Mouse (Mus musculus) ES-Bruce4 (cell line): ENCODE data around the gene Il21. TPM values are rescaled to one million over a fixed set of nuclear protein-coding genes. Genes with fewer than 3 reads are reported as not detected.

Experiments
- H3K27ac ChIP-seq: 2 replicates; pipeline ENCODE4 v1.5.1; 2012; ENCODE audit warnings: low read length, inconsistent platforms; ENCODE audit not compliant: insufficient read depth
- H3K27me3 ChIP-seq: 2 replicates; pipeline ENCODE4 v1.6.1; 2012; ENCODE audit warnings: mild to moderate bottlenecking, low read length, inconsistent platforms; ENCODE audit not compliant: control insufficient read depth, poor library complexity, insufficient read depth, severe bottlenecking
- H3K36me3 ChIP-seq: 2 replicates; pipeline ENCODE4 v1.6.1; 2012; ENCODE audit warnings: inconsistent platforms, mild to moderate bottlenecking, low read length, moderate library complexity; ENCODE audit not compliant: control insufficient read depth, poor library complexity, insufficient read depth, severe bottlenecking
- H3K4me1 ChIP-seq: one replicate; pipeline ENCODE4 v1.8.1; 2011; ENCODE audit warnings: low read length; ENCODE audit not compliant: control insufficient read depth, insufficient read depth
- H3K4me3 ChIP-seq: 2 replicates; pipeline ENCODE4 v1.5.1; 2011; ENCODE audit warnings: low read depth, mild to moderate bottlenecking, low read length
- H3K9ac ChIP-seq: 2 replicates; pipeline ENCODE4 v1.6.1; 2012; ENCODE audit warnings: low read depth, mild to moderate bottlenecking, inconsistent platforms; ENCODE audit not compliant: poor library complexity, severe bottlenecking
- H3K9me3 ChIP-seq: replicated peaks from 2 replicates; pipeline ENCODE4 v1.6.1; 2012; ENCODE audit warnings: mild to moderate bottlenecking, low read length, inconsistent platforms; ENCODE audit not compliant: control insufficient read depth, poor library complexity, insufficient read depth, severe bottlenecking
- CTCF ChIP-seq: IDR thresholded peaks from one replicate; pipeline ENCODE4 v1.8.1; 2011; ENCODE audit warnings: low read depth, low read length
- EP300 ChIP-seq: IDR thresholded peaks from 2 replicates; pipeline ENCODE4 v1.6.1; 2011; ENCODE audit warnings: low read depth, low read length; ENCODE audit not compliant: insufficient read depth
- POLR2A ChIP-seq: IDR thresholded peaks from one replicate; pipeline ENCODE4 v1.8.1; 2011; ENCODE audit warnings: low read length; ENCODE audit not compliant: insufficient read depth
- polyA plus RNA-seq: library from polyadenylated mRNA; stranded (reverse); fragments of >200 nt; gene quantifications from 2 replicates; pipeline ENCODE4 v1.2.4, GENCODE M21; 2011; ENCODE audit warnings: low read depth; ENCODE audit not compliant: missing spikeins, insufficient read depth, insufficient read length

The Il21 gene
- polyA plus RNA-seq, 1 experiment, result not detected

DNA sequence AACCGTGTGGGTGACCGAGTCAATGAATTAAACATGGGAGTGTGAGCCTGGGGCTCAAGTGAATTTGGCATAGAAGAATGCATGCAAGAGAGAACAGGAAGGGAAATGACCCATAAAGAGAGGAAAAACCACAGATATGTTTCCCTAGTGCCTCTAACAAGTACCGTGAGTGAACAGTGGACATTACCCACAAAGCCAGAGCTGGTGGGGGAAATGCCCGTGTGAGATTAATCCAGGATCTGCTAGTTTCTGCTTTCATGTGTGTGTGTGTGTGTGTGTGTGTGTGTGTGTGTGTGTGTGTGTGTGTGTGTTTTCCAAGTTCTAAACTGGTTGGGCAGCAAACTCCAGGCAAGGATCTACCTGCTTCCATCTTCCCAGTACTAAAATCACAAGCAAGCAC is 37.5 kb upstream of the Il21 start:
- Histone ChIP-seq H3K4me3 (no peak overlapping the region), H3K36me3 (no peaks in the 10 kb centered on the region), H3K9me3 (no peaks in the 10 kb centered on the region), H3K9ac (no peak overlapping the region), H3K4me1 (no peaks in the 10 kb centered on the region), H3K27ac (no peak overlapping the region), H3K27me3 (no peaks in the 10 kb centered on the region)
- no peak for TF ChIP-seq POLR2A
- TF ChIP-seq EP300, result no peak
- no peak for TF ChIP-seq CTCF

DNA sequence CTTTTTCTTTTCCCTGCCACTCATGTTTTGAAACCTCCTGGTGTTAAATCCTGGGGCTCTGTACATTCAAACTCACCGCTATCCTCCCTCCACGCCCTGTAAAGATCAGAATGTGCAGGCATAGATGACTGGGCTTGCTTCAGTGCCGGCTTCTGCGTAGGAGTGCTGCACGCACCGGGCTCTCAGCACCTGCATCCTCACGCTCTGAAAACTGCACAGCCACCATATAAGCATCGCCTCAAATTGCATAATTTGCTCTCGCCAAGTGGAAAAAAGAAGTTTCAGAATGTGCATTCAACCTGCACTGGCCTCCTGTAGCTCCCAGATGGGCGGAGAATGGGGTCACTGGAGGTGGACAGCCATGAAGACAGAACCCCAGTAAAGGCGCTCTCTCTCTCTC is 35.9 kb upstream of the Il21 start:
- no peak overlapping the region for H3K9ac ChIP-seq
- H3K27me3 ChIP-seq, result no peaks in the 10 kb centered on the region
- H3K4me1 ChIP-seq, result no peaks in the 10 kb centered on the region
- H3K9me3 ChIP-seq, result no peaks in the 10 kb centered on the region
- H3K36me3 ChIP-seq, result no peaks in the 10 kb centered on the region
- H3K4me3 ChIP-seq, result no peak overlapping the region
- TF ChIP-seq CTCF (no peak), EP300 (no peak), POLR2A (no peak)
- H3K27ac ChIP-seq, result no peak overlapping the region

DNA sequence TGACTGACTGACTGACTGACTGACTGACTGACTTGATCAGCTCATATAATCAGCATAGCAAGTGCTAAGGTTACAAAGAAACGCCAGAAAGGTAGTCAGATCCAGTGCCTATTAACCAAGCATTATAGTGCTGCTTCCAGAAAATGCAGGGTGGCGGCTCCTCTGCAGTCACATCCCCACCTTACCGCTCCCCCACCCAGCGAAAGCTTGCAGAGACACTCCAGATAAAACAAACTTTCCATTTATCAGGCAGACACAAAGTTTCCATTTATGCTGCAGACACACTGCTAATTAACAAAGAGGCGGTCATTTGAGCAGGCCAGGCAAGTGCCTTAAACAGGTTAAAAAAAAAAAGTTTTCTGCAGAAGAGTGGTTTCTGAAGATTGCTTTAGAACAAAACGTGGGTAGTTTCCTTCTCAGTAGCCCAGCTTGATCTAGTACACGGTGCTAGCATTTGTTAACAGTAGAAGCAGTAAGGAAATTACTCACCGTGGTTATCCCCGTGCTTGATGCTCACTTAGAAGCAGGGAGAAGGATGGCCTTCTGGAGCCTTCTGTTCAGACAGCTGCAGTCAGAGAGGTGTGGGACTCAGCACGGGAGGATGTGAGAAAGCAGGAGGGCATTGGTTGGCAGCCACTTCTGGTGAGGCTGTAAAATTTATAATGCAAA is 27.0 kb upstream of the Il21 start:
- Histone ChIP-seq H3K9ac (no peak overlapping the region), H3K27me3 (no peaks in the 10 kb centered on the region), H3K4me1 (no peaks in the 10 kb centered on the region), H3K4me3 (no peak overlapping the region), H3K36me3 (no peaks in the 10 kb centered on the region), H3K9me3 (no peaks in the 10 kb centered on the region; the same call in 1 of the 2 replicates), H3K27ac (no peak overlapping the region)
- TF ChIP-seq POLR2A (no peak), EP300 (no peak), CTCF (no peak)

DNA sequence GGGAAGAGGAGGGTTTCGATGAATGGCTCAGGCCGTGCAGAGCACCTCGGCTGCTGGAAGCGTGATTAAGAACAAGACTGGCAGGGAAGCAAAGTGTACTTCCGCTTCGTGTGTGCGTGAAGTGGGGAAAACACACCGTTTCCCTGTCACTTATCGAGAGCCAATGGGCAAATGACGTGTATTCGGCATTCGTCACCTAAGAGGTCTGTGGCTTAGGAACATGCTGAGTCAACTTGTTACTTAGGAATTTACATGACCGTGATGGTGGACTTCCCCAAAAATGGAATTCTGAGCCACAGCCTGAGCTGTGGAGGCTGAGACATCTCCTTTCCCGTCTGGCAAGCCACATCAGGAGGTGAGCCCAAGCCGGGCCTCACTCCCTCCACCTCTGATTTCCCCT is 25.3 kb upstream of the Il21 start:
- Histone ChIP-seq H3K4me1 (no peaks in the 10 kb centered on the region), H3K36me3 (no peaks in the 10 kb centered on the region), H3K9ac (no peak overlapping the region), H3K4me3 (no peak overlapping the region), H3K27ac (no peak overlapping the region), H3K27me3 (no peaks in the 10 kb centered on the region), H3K9me3 (no peaks in the 10 kb centered on the region; the same call in 1 of the 2 replicates)
- no peak for TF ChIP-seq CTCF
- TF ChIP-seq EP300, result no peak

DNA sequence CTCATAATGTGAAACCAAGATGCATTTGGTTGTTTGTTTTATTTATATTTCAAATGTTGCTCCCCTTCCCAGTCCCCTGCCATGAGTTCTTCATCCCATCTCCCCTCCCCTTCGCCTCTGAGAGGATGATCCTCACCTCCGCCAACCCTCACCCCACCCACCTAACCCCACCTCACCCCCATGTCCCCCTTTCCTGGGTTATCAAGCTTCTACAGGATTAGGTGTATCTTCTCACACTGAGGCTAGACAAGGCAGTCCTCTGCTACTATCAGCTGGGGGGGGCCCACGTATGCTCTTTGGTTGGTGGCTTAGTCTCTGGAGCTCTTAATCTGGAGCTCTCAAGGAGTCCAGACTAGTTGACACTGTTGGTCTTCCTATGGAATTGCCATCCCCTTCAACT is 18.5 kb upstream of the Il21 start:
- Histone ChIP-seq H3K27me3 (no peaks in the 10 kb centered on the region), H3K4me1 (no peaks in the 10 kb centered on the region), H3K27ac (no peak overlapping the region), H3K9ac (no peak overlapping the region), H3K36me3 (no peaks in the 10 kb centered on the region), H3K4me3 (no peak overlapping the region), H3K9me3 (peaks cover 12% of the 10 kb centered on the region)
- no peak for TF ChIP-seq EP300
- no peak for TF ChIP-seq CTCF
- no peak for TF ChIP-seq POLR2A

DNA sequence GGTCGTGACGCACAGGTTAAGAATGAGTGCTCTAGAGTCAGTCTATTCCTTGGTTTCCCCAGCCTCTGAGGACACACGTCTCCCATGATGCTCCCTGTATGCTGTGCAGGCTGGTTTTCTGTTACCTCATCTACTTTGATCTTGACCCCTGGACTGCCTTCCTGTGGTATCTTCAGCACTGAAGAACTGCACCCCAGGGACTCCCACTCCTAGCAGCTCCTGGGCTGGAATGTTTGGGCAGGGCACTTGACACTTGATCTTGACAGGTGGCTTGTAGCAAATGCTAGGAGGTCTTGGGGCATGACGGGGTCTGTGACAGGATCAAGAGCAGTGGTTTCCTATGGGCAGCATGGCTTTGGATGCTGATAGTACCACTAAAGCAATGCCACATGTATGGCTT is 2.6 kb upstream of the Il21 start:
- Histone ChIP-seq H3K27me3 (no peaks in the 10 kb centered on the region), H3K27ac (no peak overlapping the region), H3K9me3 (no peaks in the 10 kb centered on the region), H3K4me3 (no peak overlapping the region), H3K4me1 (no peaks in the 10 kb centered on the region), H3K9ac (no peak overlapping the region), H3K36me3 (no peaks in the 10 kb centered on the region)
- TF ChIP-seq POLR2A, result no peak
- no peak for TF ChIP-seq EP300
- TF ChIP-seq CTCF, result no peak
